Mouse (Mus musculus) liver, embryonic 14.5 days (tissue): ENCODE data around the gene Naxd.

Source experiments
- CTCF ChIP-seq: IDR thresholded peaks from 2 replicates; pipeline ENCODE4 v1.5.1; 2016; ENCODE audit warnings: antibody characterized with exemption, low read depth, control low read depth
- EP300 ChIP-seq: IDR thresholded peaks from 2 replicates; pipeline ENCODE4 v1.6.1; 2016; ENCODE audit warnings: antibody characterized with exemption, low read depth

GRCm38 (mm10) chr8:11469095-11469494 lies 28.2 kb upstream of the Naxd start:
- TF ChIP-seq CTCF (peak; percentile 65), EP300 (no peak)
